In the genomic region with DNA sequence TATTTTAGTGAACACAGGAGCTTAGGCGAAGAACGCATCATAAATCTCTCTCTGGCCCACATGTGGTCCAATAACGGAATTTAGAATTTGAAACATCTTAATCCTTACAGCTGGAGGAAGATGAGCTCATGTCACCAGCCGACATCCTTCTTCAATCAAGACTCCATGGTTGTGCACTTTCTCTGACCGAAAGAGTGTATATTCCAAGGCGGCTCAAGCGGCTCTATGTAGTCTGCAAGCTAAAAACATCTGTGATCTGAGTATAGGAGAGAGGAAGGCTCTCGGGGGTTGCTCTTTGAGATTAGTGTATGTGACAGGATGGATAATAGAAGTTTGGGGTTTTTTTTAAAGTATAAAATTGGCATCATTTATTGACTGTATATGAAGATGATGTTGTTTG, we compare ENCODE assay signal across 19 mouse cellular contexts.
"Had no signal": no experiment of that assay in that cellular context is flagged by ENCODE, and none has a peak within 500 bp of the region (broad histone marks: within the 10 kb centered on the region; RNA-seq: fewer than 3 reads in every experiment).

No protein-coding gene starts in this region.

- H3K4me1 ChIP-seq: liver, embryonic 15.5 days; lung, embryonic 15.5 days; megakaryocyte, embryonic 14.5 days; midbrain, embryonic 13.5 days; midbrain, embryonic 15.5 days; neural tube, embryonic 12.5 days had no signal

- H3K4me3 ChIP-seq: liver, embryonic 15.5 days; lung, embryonic 15.5 days; megakaryocyte, embryonic 14.5 days; midbrain, embryonic 13.5 days; midbrain, embryonic 15.5 days; neural tube, embryonic 12.5 days had no signal

- H3K9me3 ChIP-seq: liver, embryonic 15.5 days; lung, embryonic 15.5 days; midbrain, embryonic 13.5 days; midbrain, embryonic 15.5 days; neural tube, embryonic 12.5 days had no signal

- H3K27ac ChIP-seq: liver, embryonic 15.5 days; lung, embryonic 15.5 days; macrophage; midbrain, embryonic 13.5 days; midbrain, embryonic 15.5 days; neural tube, embryonic 12.5 days had no signal

- H3K4me2 ChIP-seq: liver, embryonic 15.5 days; lung, embryonic 15.5 days; midbrain, embryonic 11.5 days; midbrain, embryonic 13.5 days; midbrain, embryonic 15.5 days; neural tube, embryonic 12.5 days had no signal

- DNase-seq: liver, postnatal 0 days; lung, adult 2 months; lung, postnatal 14 days; lung, postnatal 36 days; right cerebral cortex, postnatal 14 days; right cerebral cortex, postnatal 4 days; spleen, adult 18-20 months; thymus, adult 18-20 months; thymus, postnatal 14 days; thymus, postnatal 36 days had no signal

- H3K9ac ChIP-seq: liver, embryonic 15.5 days; liver, postnatal 0 days; lung, embryonic 15.5 days; midbrain, embryonic 13.5 days; midbrain, embryonic 15.5 days; neural tube, embryonic 12.5 days had no signal

- ATAC-seq: liver, postnatal 0 days; lung, postnatal 0 days; midbrain, embryonic 13.5 days; midbrain, embryonic 15.5 days had no signal

- H3K27me3 ChIP-seq: liver, embryonic 15.5 days; lung, embryonic 15.5 days; megakaryocyte, embryonic 14.5 days; midbrain, embryonic 13.5 days; midbrain, embryonic 15.5 days; neural tube, embryonic 12.5 days had no signal

- H3K36me3 ChIP-seq: liver, embryonic 15.5 days; lung, embryonic 15.5 days; midbrain, embryonic 13.5 days; midbrain, embryonic 15.5 days; neural tube, embryonic 12.5 days had no signal
